In genomic region chr2:70826436-70827230, GRCm38 (mm10) we compare ENCODE assay signal across 8 mouse cellular contexts. TPM values are rescaled to one million over a fixed set of nuclear protein-coding genes. Genes with fewer than 3 reads are reported as not detected.
DNase-seq lines count a peak whose midpoint lies in the region; ATAC-seq lines count a peak whose summit lies in the region.

No protein-coding gene starts in this region.

- ATAC-seq in heart, embryonic 11.5 days (replicated peaks; ENCODE audit: insufficient number of reproducible peaks, low FRiP score, low TSS enrichment), result no peak
- ATAC-seq in limb, embryonic 15.5 days (ENCODE audit: insufficient number of reproducible peaks, low FRiP score, low TSS enrichment, low read depth), result no peak
- no peak for ATAC-seq in stomach, embryonic 16.5 days (ENCODE audit: insufficient read depth, low FRiP score)

- peaks cover 10% of the 10 kb centered on the region for H3K4me1 ChIP-seq in heart, embryonic 11.5 days (ENCODE audit: control insufficient read depth, insufficient read depth, low read length)
- H3K4me1 ChIP-seq in limb, embryonic 15.5 days, result peaks cover 2% of the 10 kb centered on the region
- peaks cover 6% of the 10 kb centered on the region for H3K4me1 ChIP-seq in stomach, embryonic 16.5 days (ENCODE audit: control insufficient read depth, insufficient read depth, low read length)

- peak overlapping the region; percentile 100 for H3K27ac ChIP-seq in heart, embryonic 11.5 days (ENCODE audit: low read depth, low read length)
- no peak overlapping the region for H3K27ac ChIP-seq in limb, embryonic 15.5 days
- H3K27ac ChIP-seq in stomach, embryonic 16.5 days (ENCODE audit: low read length), result no peak overlapping the region

- peak overlapping the region; percentile 32; the same call in 1 of the 2 replicates for H3K4me2 ChIP-seq in heart, embryonic 11.5 days
- 0 out of 2 replicates have a peak overlapping the region, but pooled peaks have one; percentile 12 for H3K4me2 ChIP-seq in limb, embryonic 15.5 days
- H3K4me2 ChIP-seq in stomach, embryonic 16.5 days (ENCODE audit: low read depth, low read length), result peak overlapping the region; percentile 36; the same call in 1 of the 2 replicates

- no peaks in the 10 kb centered on the region for H3K27me3 ChIP-seq in heart, embryonic 11.5 days (ENCODE audit: control insufficient read depth, insufficient read depth, low read length)
- H3K27me3 ChIP-seq in limb, embryonic 15.5 days, result no peaks in the 10 kb centered on the region
- H3K27me3 ChIP-seq in stomach, embryonic 16.5 days (ENCODE audit: control insufficient read depth, insufficient read depth, low read length), result no peaks in the 10 kb centered on the region

- H3K9me3 ChIP-seq in heart, embryonic 11.5 days (replicated peaks; ENCODE audit: control insufficient read depth, low read length), result no peaks in the 10 kb centered on the region
- no peaks in the 10 kb centered on the region for H3K9me3 ChIP-seq in limb, embryonic 15.5 days
- no peaks in the 10 kb centered on the region for H3K9me3 ChIP-seq in stomach, embryonic 16.5 days (replicated peaks; ENCODE audit: control insufficient read depth, low read length)

- H3K36me3 ChIP-seq in heart, embryonic 11.5 days (ENCODE audit: control insufficient read depth, insufficient read depth, low read length), result no peaks in the 10 kb centered on the region
- H3K36me3 ChIP-seq in limb, embryonic 15.5 days, result no peaks in the 10 kb centered on the region
- H3K36me3 ChIP-seq in stomach, embryonic 16.5 days (ENCODE audit: control insufficient read depth, insufficient read depth, low read length), result no peaks in the 10 kb centered on the region

- H3K9ac ChIP-seq in heart, embryonic 11.5 days (ENCODE audit: low read depth, low read length), result 0 out of 2 replicates have a peak overlapping the region, but pooled peaks have one; percentile 22
- no peak overlapping the region for H3K9ac ChIP-seq in limb, embryonic 15.5 days
- no peak overlapping the region for H3K9ac ChIP-seq in stomach, embryonic 16.5 days (ENCODE audit: low read length)

- no peak for DNase-seq in heart, adult 18-20 months
- peak; percentile 17 for DNase-seq in spleen, adult 12 weeks (ENCODE audit: low spot score)
- no peak for DNase-seq in spleen, postnatal 14 days (ENCODE audit: low spot score in 2 of 2)
- no peak for DNase-seq in frontal cortex, postnatal 10 days (ENCODE audit: low spot score in 2 of 2)
- no peak for DNase-seq in layer of hippocampus, postnatal 36 days

- H3K4me3 ChIP-seq in heart, embryonic 11.5 days (ENCODE audit: low read depth, low read length), result no peak overlapping the region
- 0 out of 2 replicates have a peak overlapping the region, but pooled peaks have one; percentile 91 for H3K4me3 ChIP-seq in limb, embryonic 15.5 days
- no peak overlapping the region for H3K4me3 ChIP-seq in stomach, embryonic 16.5 days (replicated peaks; ENCODE audit: low read length)

- WGBS in heart, embryonic 11.5 days (ENCODE audit: insufficient replicate concordance), result 72% methylated on average over 8 of the region's 8 CpGs
- 56% methylated on average over 8 of the region's 8 CpGs for WGBS in limb, embryonic 15.5 days
- 71% methylated on average over 8 of the region's 8 CpGs for WGBS in stomach, embryonic 16.5 days

RNA-seq across cellular contexts. Expression of gene Tlk1, which starts 1.1 kb away (rescaled TPM):
- polyA plus RNA-seq in heart, embryonic 11.5 days (2014; fragmentation: Nextera tagmentation; extraction: Ambion mirVana), result 34.2 and 39.4 TPM in 2 replicates
- 10 to 100 TPM; 27.0 to 33.3 TPM for total RNA-seq in heart, adult 18-20 months (2021)
- polyA plus RNA-seq in limb, embryonic 15.5 days (2015; fragmentation: Nextera tagmentation; extraction: Ambion mirVana), result 24.1 and 27.9 TPM in 2 replicates
- 24.4 and 24.9 TPM in 2 replicates for polyA plus RNA-seq in stomach, embryonic 16.5 days (2015; fragmentation: Nextera tagmentation; extraction: Ambion mirVana)
- 10 to 100 TPM; 63.9 to 74.6 TPM for total RNA-seq in layer of hippocampus, postnatal 36 days (2021)
